Mouse (Mus musculus) forebrain, embryonic 16.5 days (tissue): ENCODE measurements around the gene Ly6g6f. TPM values are rescaled to one million over a fixed set of nuclear protein-coding genes. Genes with fewer than 3 reads are reported as not detected.

ENCODE experiments used
- ATAC-seq: fragments of 200-750 bp; cut with Nextera tagmentation; 2 replicates; pipeline ENCODE4 v1.8.0; 2017; ENCODE audit warnings: mild to moderate bottlenecking, moderate library complexity
- H3K27ac ChIP-seq: fragments of 300-500 bp; sonication (generic); 2 replicates; pipeline ENCODE4 v1.5.1; 2014; ENCODE audit warnings: low read length, control low read depth
- H3K27me3 ChIP-seq: fragments of 300-500 bp; sonication (generic); replicated peaks from 2 replicates; pipeline ENCODE4 v1.6.1; 2014; ENCODE audit warnings: low read length; ENCODE audit not compliant: control insufficient read depth, insufficient read depth
- H3K36me3 ChIP-seq: fragments of 300-500 bp; sonication (generic); 2 replicates; pipeline ENCODE4 v1.6.1; 2014; ENCODE audit not compliant: control insufficient read depth, insufficient read depth
- H3K4me1 ChIP-seq: fragments of 300-500 bp; sonication (generic); replicated peaks from 2 replicates; pipeline ENCODE4 v1.6.1; 2014; ENCODE audit warnings: low read length; ENCODE audit not compliant: control insufficient read depth, insufficient read depth
- H3K4me2 ChIP-seq: fragments of 300-500 bp; sonication (generic); 2 replicates; pipeline ENCODE4 v1.6.1; 2014; ENCODE audit warnings: mild to moderate bottlenecking, low read length, control low read depth
- H3K4me3 ChIP-seq: fragments of 300-500 bp; sonication (generic); replicated peaks from 2 replicates; pipeline ENCODE4 v1.5.1; 2014; ENCODE audit warnings: mild to moderate bottlenecking, low read length, control low read depth
- H3K9ac ChIP-seq: fragments of 300-500 bp; sonication (generic); replicated peaks from 2 replicates; pipeline ENCODE4 v1.6.1; 2014; ENCODE audit warnings: low read depth, low read length, control low read depth
- H3K9me3 ChIP-seq: fragments of 300-500 bp; sonication (generic); 2 replicates; pipeline ENCODE4 v1.6.1; 2016; ENCODE audit warnings: low read length; ENCODE audit not compliant: control insufficient read depth
- whole genome bisulfite sequencing: fragments of 180-500 bp; shearing (Covaris S2); extraction: QIAGEN DNeasy Blood & Tissue Kit; methylation state at CpG from one replicate; pipeline ENCODE4 v1.1.7; 2014; 5-methylcytosine and 5-hydroxymethylcytosine counted together
- polyA plus RNA-seq: library from polyadenylated mRNA; unstranded; fragments of >200 nt; fragmentation: Nextera tagmentation; extraction: Ambion mirVana; gene quantifications from 2 replicates; pipeline ENCODE4 v1.2.1, GENCODE M21; 2015

Gene Ly6g6f
- polyA plus RNA-seq, 1 experiment from 2014 or later, result not detected

DNA sequence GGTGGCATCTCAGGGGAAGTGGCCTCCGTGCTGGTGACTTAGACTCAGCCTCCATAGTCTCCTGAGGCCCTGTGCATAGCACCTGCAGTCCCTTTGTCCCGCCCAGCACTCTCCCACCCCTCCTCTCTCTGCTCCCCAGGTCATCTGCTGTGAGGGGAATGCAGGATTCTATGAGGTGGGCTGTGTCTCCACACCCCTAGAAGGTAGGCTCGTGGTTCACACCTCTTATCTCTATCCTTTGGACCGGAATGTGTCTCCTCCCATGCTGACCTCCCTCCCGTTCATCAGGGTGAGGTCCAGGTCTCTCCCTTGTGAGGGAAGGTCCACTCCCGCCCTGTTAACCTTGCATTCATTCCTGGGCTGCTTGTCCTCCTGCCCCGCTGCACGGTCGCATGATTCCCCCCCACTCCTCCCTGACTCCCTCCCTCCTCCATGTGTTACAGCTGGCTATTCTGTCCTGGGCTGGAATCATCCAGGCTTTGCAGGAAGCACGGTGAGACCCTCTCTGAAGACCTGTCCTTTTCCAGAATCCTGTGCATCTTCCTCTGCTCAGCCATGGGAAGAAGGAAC lies 14.9 kb upstream of the Ly6g6f start:
- H3K27me3 ChIP-seq, result no peaks in the 10 kb centered on the region
- H3K4me2 ChIP-seq, result no peak overlapping the region
- WGBS, result 85% methylated on average over 10 of the region's 10 CpGs
- ATAC-seq, result no peak
- no peak overlapping the region for H3K27ac ChIP-seq
- no peaks in the 10 kb centered on the region for H3K9me3 ChIP-seq
- peaks cover 24% of the 10 kb centered on the region for H3K36me3 ChIP-seq
- H3K4me1 ChIP-seq, result no peaks in the 10 kb centered on the region
- no peak overlapping the region for H3K9ac ChIP-seq
- no peak overlapping the region for H3K4me3 ChIP-seq

DNA sequence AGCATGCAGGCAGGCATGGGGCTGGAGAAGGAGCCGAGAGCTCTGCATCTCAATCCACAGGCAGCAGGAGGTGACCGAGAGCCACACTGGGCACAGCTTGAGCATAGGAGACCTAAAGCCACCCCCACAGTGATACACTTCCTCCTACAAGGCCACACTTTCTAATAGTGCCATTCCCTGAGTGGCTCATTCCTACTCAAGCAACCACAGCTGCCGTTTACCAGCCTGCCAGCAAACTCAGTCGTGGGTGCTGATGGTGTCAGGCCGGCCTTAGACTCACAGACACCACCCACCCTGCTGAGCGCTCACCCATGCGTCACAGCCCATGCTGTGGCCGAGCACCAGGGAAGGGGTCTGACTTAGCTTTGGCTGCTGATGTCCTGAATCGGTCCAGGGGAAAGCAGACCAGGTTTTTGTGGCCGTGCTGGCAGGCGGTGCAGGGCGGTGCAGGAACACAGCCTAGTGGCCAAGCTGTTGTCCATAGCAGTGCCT lies 11.8 kb upstream of the Ly6g6f start:
- Histone ChIP-seq H3K9ac (no peak overlapping the region), H3K27ac (no peak overlapping the region), H3K4me2 (no peak overlapping the region), H3K27me3 (no peaks in the 10 kb centered on the region), H3K9me3 (no peaks in the 10 kb centered on the region), H3K4me1 (no peaks in the 10 kb centered on the region), H3K36me3 (peaks cover 17% of the 10 kb centered on the region), H3K4me3 (no peak overlapping the region)
- no peak for ATAC-seq
- WGBS, result 77% methylated on average over 12 of the region's 12 CpGs

DNA sequence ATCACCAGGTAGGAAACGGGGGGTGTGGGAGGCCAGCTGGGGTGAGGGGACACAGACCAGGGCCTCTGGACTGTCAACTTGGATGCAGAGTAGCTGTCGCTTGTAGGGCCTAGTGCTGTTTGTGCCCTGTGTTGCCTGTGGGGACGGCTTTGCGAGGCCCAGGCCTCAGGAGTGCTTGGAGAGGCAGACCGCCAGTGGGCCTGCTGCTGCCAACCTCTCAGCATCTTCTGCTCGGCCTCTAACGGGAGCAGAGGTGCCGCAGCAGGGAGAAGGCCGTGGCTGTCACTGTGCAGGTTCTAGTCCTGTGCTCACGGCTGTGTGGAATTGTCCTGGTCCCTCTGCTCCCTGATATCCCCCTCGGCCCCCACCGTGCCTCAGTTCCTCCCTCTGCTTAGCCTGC lies 11.2 kb upstream of the Ly6g6f start:
- no peak for ATAC-seq
- Histone ChIP-seq H3K27me3 (no peaks in the 10 kb centered on the region), H3K4me1 (no peaks in the 10 kb centered on the region), H3K9me3 (no peaks in the 10 kb centered on the region), H3K27ac (no peak overlapping the region), H3K9ac (no peak overlapping the region), H3K4me3 (no peak overlapping the region), H3K36me3 (peaks cover 16% of the 10 kb centered on the region), H3K4me2 (no peak overlapping the region)
- 81% methylated on average over 12 of the region's 12 CpGs for WGBS

DNA sequence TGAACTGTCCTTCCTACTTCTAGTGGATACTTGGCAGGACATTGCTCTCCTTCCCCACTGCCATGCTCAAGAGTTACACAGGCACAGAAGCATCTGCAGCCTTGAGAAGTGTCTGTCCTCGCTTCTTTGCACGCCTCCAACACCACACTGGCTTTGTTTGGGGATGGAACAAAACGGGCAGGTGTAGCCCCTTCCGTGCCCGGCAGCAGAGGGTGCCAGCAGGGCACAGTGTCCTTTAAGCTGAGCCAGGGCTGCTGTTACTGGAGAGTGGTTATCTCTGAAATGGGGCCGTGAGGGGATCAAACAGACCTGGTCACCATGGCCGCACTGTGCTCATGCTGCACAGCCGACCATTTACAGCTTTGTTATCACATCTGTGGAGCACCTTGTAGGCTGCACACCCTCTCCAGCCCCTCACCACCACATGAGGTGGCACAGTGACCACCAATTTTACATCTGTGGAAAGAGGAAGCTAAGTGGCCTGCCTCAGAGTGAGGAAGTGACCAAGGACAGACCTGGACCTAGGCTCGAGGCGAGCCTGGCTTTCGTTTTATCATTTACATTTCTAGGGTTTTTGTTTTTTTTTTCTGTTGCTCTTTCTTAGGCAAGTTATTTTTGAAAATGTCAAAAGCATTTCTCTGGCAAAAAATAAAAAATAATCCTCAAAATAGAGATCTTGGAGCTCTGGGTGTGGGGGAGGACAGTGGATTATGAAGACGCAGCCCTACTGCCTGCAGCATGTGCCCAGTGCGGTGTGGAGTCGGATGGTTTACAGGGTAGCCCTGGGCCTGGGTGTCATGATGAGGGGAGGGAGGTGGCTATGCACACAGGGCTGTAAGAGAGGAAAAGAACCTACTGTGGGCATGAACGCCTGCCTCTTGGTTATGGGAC lies 9.3 kb upstream of the Ly6g6f start:
- 91% methylated on average over 15 of the region's 15 CpGs for WGBS
- no peak overlapping the region for H3K9ac ChIP-seq
- peaks cover 12% of the 10 kb centered on the region for H3K4me1 ChIP-seq
- no peak overlapping the region for H3K4me2 ChIP-seq
- H3K36me3 ChIP-seq, result peaks cover 13% of the 10 kb centered on the region
- no peak overlapping the region for H3K4me3 ChIP-seq
- ATAC-seq, result no peak
- no peaks in the 10 kb centered on the region for H3K9me3 ChIP-seq
- H3K27me3 ChIP-seq, result no peaks in the 10 kb centered on the region
- H3K27ac ChIP-seq, result no peak overlapping the region

DNA sequence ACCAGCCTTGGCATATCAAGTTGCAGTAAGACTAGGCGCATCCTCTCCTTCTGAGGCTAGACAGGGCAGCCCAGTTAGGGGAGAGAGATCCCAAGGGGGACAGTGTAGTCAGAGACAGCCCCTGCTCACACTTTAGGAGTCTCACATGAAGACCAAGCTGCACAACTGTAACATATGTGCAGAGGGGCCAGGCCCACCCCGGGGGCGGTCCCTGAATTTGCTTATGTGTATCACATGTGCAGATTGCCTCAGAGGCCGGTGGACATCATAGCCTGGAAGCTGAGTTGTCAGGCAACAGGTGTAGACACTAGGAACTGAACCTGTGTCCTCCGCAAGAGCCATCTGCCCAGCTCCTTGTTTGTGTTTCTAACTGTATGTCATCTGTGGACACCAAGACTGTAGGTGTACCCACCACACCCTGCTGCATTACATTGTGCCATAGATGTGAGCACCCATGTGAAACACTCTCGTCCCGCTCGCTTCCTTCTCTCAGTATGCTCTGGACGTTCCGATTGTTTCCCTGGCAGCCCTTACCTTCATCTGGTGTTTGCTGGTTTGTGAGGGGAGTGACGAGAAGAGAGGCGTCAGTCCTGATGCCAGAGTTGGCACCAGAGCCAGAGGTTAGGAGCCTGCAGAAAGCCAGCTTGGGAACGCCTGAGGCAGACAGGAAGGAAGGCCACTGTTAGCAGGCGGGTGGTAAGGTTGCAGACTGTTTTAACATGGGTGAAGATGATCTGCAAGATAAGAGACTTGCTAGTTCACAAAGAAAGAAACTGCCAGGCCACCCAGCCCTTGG lies 7.2 kb upstream of the Ly6g6f start:
- H3K4me2 ChIP-seq, result no peak overlapping the region
- no peak overlapping the region for H3K4me3 ChIP-seq
- H3K9me3 ChIP-seq, result no peaks in the 10 kb centered on the region
- no peak for ATAC-seq
- no peak overlapping the region for H3K9ac ChIP-seq
- no peak overlapping the region for H3K27ac ChIP-seq
- H3K36me3 ChIP-seq, result peaks cover 13% of the 10 kb centered on the region
- H3K4me1 ChIP-seq, result peaks cover 13% of the 10 kb centered on the region
- no peaks in the 10 kb centered on the region for H3K27me3 ChIP-seq
- 86% methylated on average over 14 of the region's 14 CpGs for WGBS

DNA sequence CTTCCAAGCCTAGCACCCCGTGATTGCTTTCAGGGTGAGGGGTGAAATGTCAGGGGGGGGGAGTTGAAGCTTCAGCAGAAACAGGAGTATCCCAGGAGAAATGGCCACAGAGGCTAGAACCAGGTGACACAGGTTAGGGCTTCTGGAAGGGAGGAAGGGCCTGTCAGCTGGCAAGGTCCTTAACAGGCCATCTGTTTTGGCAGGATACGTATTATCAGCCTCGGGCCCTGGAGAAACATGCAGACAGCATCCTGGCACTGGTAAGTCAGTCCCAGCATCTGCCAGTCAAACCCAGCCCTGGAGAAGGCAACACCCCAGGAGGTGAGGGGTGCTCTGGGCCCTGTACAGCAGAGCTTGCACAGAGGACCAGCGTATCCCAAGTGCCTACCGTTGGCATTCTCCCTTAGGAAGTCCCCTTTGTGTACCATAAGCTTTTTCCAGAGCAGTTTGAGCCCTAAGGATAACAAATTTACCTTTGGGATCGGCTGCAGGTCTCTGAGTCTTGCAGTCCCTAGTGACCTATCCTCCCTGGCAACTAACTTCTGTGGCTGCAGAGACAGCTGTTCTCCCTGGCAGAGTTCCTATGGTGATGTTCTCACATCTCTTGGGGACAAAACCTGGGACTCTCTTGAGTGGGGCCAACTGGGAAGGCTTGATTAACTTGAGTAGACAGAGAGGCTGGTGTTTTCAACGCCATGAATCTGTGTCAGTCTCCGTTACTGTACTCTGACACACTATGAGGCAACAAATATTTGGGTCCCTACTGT lies 4.9 kb upstream of the Ly6g6f start:
- H3K9ac ChIP-seq, result peak overlapping the region; percentile 92
- 48% methylated on average over 8 of the region's 8 CpGs for WGBS
- ATAC-seq, result peak; percentile 13; the same call in 1 of the 2 replicates

DNA sequence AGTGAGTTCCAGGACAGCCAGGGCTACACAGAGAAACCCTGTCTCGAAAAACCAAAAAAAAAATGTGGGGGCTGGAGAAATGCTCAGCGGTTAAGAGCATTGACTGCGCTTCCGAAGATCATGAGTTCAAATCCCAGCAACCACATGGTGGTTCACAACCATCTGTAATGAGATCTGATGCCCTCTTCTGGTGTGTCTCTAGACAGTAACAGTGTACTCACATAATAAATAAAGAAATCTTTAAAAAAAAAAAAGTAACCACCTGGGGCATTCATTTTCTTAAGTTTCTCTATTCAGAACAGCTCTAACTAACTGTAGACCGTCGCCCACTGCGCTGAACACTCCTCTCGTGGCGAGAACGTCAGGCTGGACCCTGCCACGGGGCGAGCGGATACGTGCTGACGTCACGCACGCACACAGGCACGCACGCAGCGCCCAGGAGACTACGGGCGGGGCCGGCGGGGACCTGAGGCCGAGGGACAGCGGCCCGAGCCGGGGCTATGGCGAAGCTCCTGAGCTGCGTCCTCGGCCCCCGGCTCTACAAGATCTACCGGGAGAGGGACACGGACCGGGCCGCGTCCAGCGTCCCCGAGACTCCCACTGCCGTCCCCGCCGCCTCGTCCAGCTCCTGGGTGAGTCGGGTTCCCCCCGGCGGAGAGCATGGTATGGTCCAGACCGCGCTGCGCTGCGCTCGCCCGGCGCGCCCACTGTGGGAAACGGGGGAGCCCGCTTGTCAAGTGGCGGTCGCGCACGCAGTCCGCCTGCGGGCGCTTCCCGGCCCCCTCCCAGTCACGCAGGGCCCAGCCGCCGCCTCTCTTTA lies 3.6 kb upstream of the Ly6g6f start, which contains the start of gene Abhd16a:
Gene Abhd16a, plus strand, starts transcription at position 439 of the 820 bp plus-strand sequence.
- Histone ChIP-seq H3K4me1 (peaks cover 13% of the 10 kb centered on the region), H3K4me3 (peak within 1 kb of the TSS; percentile 67), H3K27me3 (no peaks in the 10 kb centered on the region), H3K9ac (peak within 1 kb of the TSS; percentile 92), H3K36me3 (peaks cover 7% of the 10 kb centered on the region; the same call in 1 of the 2 replicates), H3K9me3 (no peaks in the 10 kb centered on the region), H3K4me2 (peak within 1 kb of the TSS; percentile 66), H3K27ac (peak within 1 kb of the TSS; percentile 98)
- peak; percentile 98 for ATAC-seq
- 3% methylated on average over 63 of the region's 67 CpGs for WGBS

More for the DNA sequence above, 4.9 kb upstream of the Ly6g6f start:
- Histone ChIP-seq H3K36me3 (peaks cover 7% of the 10 kb centered on the region; the same call in 1 of the 2 replicates), H3K27ac (peak overlapping the region; percentile 98), H3K9me3 (no peaks in the 10 kb centered on the region), H3K4me1 (peaks cover 13% of the 10 kb centered on the region), H3K27me3 (no peaks in the 10 kb centered on the region), H3K4me2 (peak overlapping the region; percentile 66), H3K4me3 (peak overlapping the region; percentile 67)

DNA sequence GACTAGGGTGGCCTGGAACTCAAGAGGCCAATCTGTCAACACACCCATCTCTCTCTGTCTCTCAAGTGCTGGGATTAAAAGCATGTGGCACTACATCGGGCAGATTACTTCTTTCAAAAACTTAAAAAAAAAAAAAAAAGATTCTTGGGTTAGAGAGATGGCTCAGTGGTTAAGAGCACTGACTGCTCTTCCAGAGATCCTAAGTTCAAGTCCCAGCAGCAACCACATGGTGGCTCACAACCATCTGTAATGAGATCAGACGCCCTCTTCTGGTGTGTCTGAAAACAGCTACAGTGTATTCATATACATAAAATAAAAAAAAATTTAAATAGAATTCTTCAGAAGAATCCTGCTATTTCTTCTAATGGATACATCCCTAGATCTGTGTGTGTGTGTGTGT lies 2.7 kb upstream of the Ly6g6f start:
- no peak for ATAC-seq
- peaks cover 7% of the 10 kb centered on the region; the same call in 1 of the 2 replicates for H3K36me3 ChIP-seq
- H3K4me1 ChIP-seq, result peaks cover 13% of the 10 kb centered on the region
- H3K9ac ChIP-seq, result no peak overlapping the region
- no peaks in the 10 kb centered on the region for H3K27me3 ChIP-seq
- no peak overlapping the region for H3K4me3 ChIP-seq
- no peaks in the 10 kb centered on the region for H3K9me3 ChIP-seq
- WGBS, result 47% methylated on average over 2 of the region's 2 CpGs
- no peak overlapping the region; the same call in 1 of the 2 replicates for H3K27ac ChIP-seq
- no peak overlapping the region for H3K4me2 ChIP-seq
